Mouse (Mus musculus): ENCODE results near the gene Taf9b.
"Not testable (repeated sequence)": the region's sequence is repeated elsewhere in the genome, so short reads cannot be mapped to it uniquely, and the experiment has no call there.

Taf9b gene

GRCm38 (mm10) chrX:106221058-106221457 is at the start of gene Taf9b:
TSS of gene Taf9b (minus strand) at chrX:106221158.
- DNase-seq (ENCODE audit: low read depth) = no peak

GRCm38 (mm10) chrX:106255276-106255675 is 34.3 kb upstream of the Taf9b start, which contains the start of gene Fnd3c2:
TSS of gene Fnd3c2 (minus strand) at chrX:106255376.
- no peak for DNase-seq (ENCODE audit: low read depth)

GRCm38 (mm10) chrX:106219171-106220032 is 1.6 kb downstream of the Taf9b start:
- DNase-seq (ENCODE audit: low read depth) = peak; percentile 76

GRCm38 (mm10) chrX:106209100-106209499 is 11.9 kb downstream of the Taf9b start:
- no peak for DNase-seq (ENCODE audit: low read depth)

- DNase-seq (ENCODE audit: low read depth) = peak; percentile 39
These were observed 22.1 kb downstream of the Taf9b start for GRCm38 (mm10) chrX:106198904-106199303.

- DNase-seq (ENCODE audit: low read depth) = peak; percentile 38
These were observed 23.6 kb downstream of the Taf9b start for GRCm38 (mm10) chrX:106197308-106197707.

- not testable (repeated sequence) for DNase-seq (ENCODE audit: low read depth)
These were observed 26.6 kb downstream of the Taf9b start for GRCm38 (mm10) chrX:106194361-106194760.

- DNase-seq (ENCODE audit: low read depth) = no peak
These were observed 30.9 kb downstream of the Taf9b start for GRCm38 (mm10) chrX:106190091-106190490.

- peak; percentile 42 for DNase-seq (ENCODE audit: low read depth)
These were observed 31.6 kb downstream of the Taf9b start for GRCm38 (mm10) chrX:106189356-106189755.

GRCm38 (mm10) chrX:106187737-106188136 is 33.2 kb downstream of the Taf9b start:
- peak; percentile 28 for DNase-seq (ENCODE audit: low read depth)

- DNase-seq (ENCODE audit: low read depth) = peak; percentile 92
These were observed 34.0 kb downstream of the Taf9b start, which contains the start of gene Pgk1 for GRCm38 (mm10) chrX:106186713-106187649. TSS of gene Pgk1 (plus strand) at chrX:106187100.

- no peak for DNase-seq (ENCODE audit: low read depth)
These were observed 35.3 kb downstream of the Taf9b start for GRCm38 (mm10) chrX:106185706-106186105.

- no peak for DNase-seq (ENCODE audit: low read depth)
These were observed 36.7 kb downstream of the Taf9b start for GRCm38 (mm10) chrX:106184279-106184678.

- DNase-seq (ENCODE audit: low read depth) = no peak
These were observed 44.6 kb downstream of the Taf9b start for GRCm38 (mm10) chrX:106176331-106176730.

GRCm38 (mm10) chrX:106171853-106172154 is 49.2 kb downstream of the Taf9b start:
- peak; percentile 31 for DNase-seq (ENCODE audit: low read depth)

- DNase-seq (ENCODE audit: low read depth) = peak; percentile 81
These were observed 49.7 kb downstream of the Taf9b start for GRCm38 (mm10) chrX:106171106-106171852.

- no peak for DNase-seq (ENCODE audit: low read depth)
These were observed 55.9 kb downstream of the Taf9b start for GRCm38 (mm10) chrX:106165089-106165488.

GRCm38 (mm10) chrX:106164555-106164954 is 56.4 kb downstream of the Taf9b start:
- no peak for DNase-seq (ENCODE audit: low read depth)

GRCm38 (mm10) chrX:106163995-106164394 is 57.0 kb downstream of the Taf9b start:
- DNase-seq (ENCODE audit: low read depth) = no peak

Measured in naive thymus-derived CD4-positive, alpha-beta T cell, adult 2 months (primary cell).